12 mouse cellular contexts compared by ENCODE assay signal in genomic region chr2:8628485-8629208, GRCm38 (mm10).
DNase-seq lines count a peak whose midpoint lies in the region; ATAC-seq lines count a peak whose summit lies in the region.
"Had no signal": no experiment of that assay in that cellular context is flagged by ENCODE, and none has a peak within 500 bp of the region (broad histone marks: within the 10 kb centered on the region; RNA-seq: fewer than 3 reads in every experiment).

No protein-coding gene starts in this region.

- H3K36me3 ChIP-seq in heart, embryonic 12.5 days: no peaks in the 10 kb centered on the region
- no peaks in the 10 kb centered on the region for H3K36me3 ChIP-seq in liver, embryonic 11.5 days (ENCODE audit: control insufficient read depth, insufficient read depth, low read length)
- H3K36me3 ChIP-seq in forebrain, embryonic 12.5 days (replicated peaks): no peaks in the 10 kb centered on the region
- H3K36me3 ChIP-seq in hindbrain, embryonic 11.5 days (ENCODE audit: control insufficient read depth, insufficient read depth, low read length): no peaks in the 10 kb centered on the region

- DNase-seq in heart, postnatal 14 days: no peak
- DNase-seq in 416B (ENCODE audit: low read depth) (peak; percentile 25), R1 (ENCODE audit: low read depth, low spot score) (peak; percentile 26)
- DNase-seq in liver, embryonic 11.5 days (ENCODE audit: low spot score): no peak
- no peak for DNase-seq in kidney, adult 9 months
- no peak for DNase-seq in hindbrain, embryonic 11.5 days (ENCODE audit: low spot score)
- DNase-seq: adrenal gland, adult 2 months; kidney, adult 8-10 months; lung, postnatal 4 days had no signal

- no peak overlapping the region for H3K9ac ChIP-seq in heart, embryonic 12.5 days
- no peak overlapping the region for H3K9ac ChIP-seq in liver, embryonic 11.5 days (ENCODE audit: low read depth, low read length)
- no peak overlapping the region for H3K9ac ChIP-seq in forebrain, embryonic 12.5 days
- H3K9ac ChIP-seq in hindbrain, embryonic 11.5 days (ENCODE audit: low read depth, low read length): no peak overlapping the region
- H3K9ac ChIP-seq: forebrain, embryonic 13.5 days had no signal

- ATAC-seq in heart, embryonic 12.5 days (ENCODE audit: insufficient number of reproducible peaks, low FRiP score): peak; percentile 80
- ATAC-seq in liver, embryonic 11.5 days (replicated peaks; ENCODE audit: low FRiP score): peak; percentile 65
- no peak for ATAC-seq in forebrain, embryonic 12.5 days (ENCODE audit: low FRiP score)
- ATAC-seq in hindbrain, embryonic 11.5 days (ENCODE audit: low FRiP score): no peak
- ATAC-seq: forebrain, embryonic 13.5 days had no signal

- H3K9me3 ChIP-seq in heart, embryonic 12.5 days (replicated peaks): no peaks in the 10 kb centered on the region
- no peaks in the 10 kb centered on the region for H3K9me3 ChIP-seq in liver, embryonic 11.5 days (ENCODE audit: control insufficient read depth, low read length)
- H3K9me3 ChIP-seq in forebrain, embryonic 12.5 days: no peaks in the 10 kb centered on the region
- H3K9me3 ChIP-seq in hindbrain, embryonic 11.5 days (ENCODE audit: control insufficient read depth, low read length): no peaks in the 10 kb centered on the region
- H3K9me3 ChIP-seq: forebrain, embryonic 13.5 days had no signal

- intact Hi-C loops in heart, postnatal 14 days (cut with DNase I): no loop called here

- no peaks in the 10 kb centered on the region for H3K27me3 ChIP-seq in heart, embryonic 12.5 days (replicated peaks)
- no peaks in the 10 kb centered on the region for H3K27me3 ChIP-seq in liver, embryonic 11.5 days (replicated peaks; ENCODE audit: control insufficient read depth, insufficient read depth, low read length)
- no peaks in the 10 kb centered on the region for H3K27me3 ChIP-seq in forebrain, embryonic 12.5 days
- H3K27me3 ChIP-seq in hindbrain, embryonic 11.5 days (ENCODE audit: control insufficient read depth, insufficient read depth, low read length): no peaks in the 10 kb centered on the region
- H3K27me3 ChIP-seq: forebrain, embryonic 13.5 days had no signal

- H3K4me3 ChIP-seq in heart, embryonic 12.5 days: no peak overlapping the region
- no peak overlapping the region for H3K4me3 ChIP-seq in liver, embryonic 11.5 days (ENCODE audit: low read depth, low read length)
- no peak overlapping the region for H3K4me3 ChIP-seq in forebrain, embryonic 12.5 days (replicated peaks)
- H3K4me3 ChIP-seq in hindbrain, embryonic 11.5 days (ENCODE audit: low read depth, low read length): no peak overlapping the region
- H3K4me3 ChIP-seq: forebrain, embryonic 13.5 days had no signal

- H3K27ac ChIP-seq in heart, embryonic 12.5 days (ENCODE audit: poor library complexity, severe bottlenecking): no peak overlapping the region
- no peak overlapping the region for H3K27ac ChIP-seq in liver, embryonic 11.5 days (ENCODE audit: low read depth, low read length)
- H3K27ac ChIP-seq in forebrain, embryonic 12.5 days: no peak overlapping the region
- no peak overlapping the region for H3K27ac ChIP-seq in hindbrain, embryonic 11.5 days (ENCODE audit: low read depth, low read length)
- H3K27ac ChIP-seq: forebrain, embryonic 13.5 days had no signal

- no peak overlapping the region for H3K4me2 ChIP-seq in heart, embryonic 12.5 days
- no peak overlapping the region for H3K4me2 ChIP-seq in liver, embryonic 11.5 days
- no peak overlapping the region for H3K4me2 ChIP-seq in forebrain, embryonic 12.5 days
- no peak overlapping the region for H3K4me2 ChIP-seq in hindbrain, embryonic 11.5 days (replicated peaks; ENCODE audit: low read depth, low read length)
- H3K4me2 ChIP-seq: forebrain, embryonic 13.5 days had no signal

- 91% methylated on average over 2 of the region's 2 CpGs for WGBS in heart, embryonic 12.5 days
- WGBS in liver, embryonic 11.5 days: 88% methylated on average over 2 of the region's 2 CpGs
- 98% methylated on average over 2 of the region's 2 CpGs for WGBS in forebrain, embryonic 12.5 days
- 88% methylated on average over 2 of the region's 2 CpGs for WGBS in hindbrain, embryonic 11.5 days

- H3K4me1 ChIP-seq in heart, embryonic 12.5 days (replicated peaks): no peaks in the 10 kb centered on the region
- no peaks in the 10 kb centered on the region for H3K4me1 ChIP-seq in liver, embryonic 11.5 days (replicated peaks; ENCODE audit: control insufficient read depth, insufficient read depth, low read length)
- no peaks in the 10 kb centered on the region for H3K4me1 ChIP-seq in forebrain, embryonic 12.5 days
- H3K4me1 ChIP-seq in hindbrain, embryonic 11.5 days (replicated peaks; ENCODE audit: control insufficient read depth, insufficient read depth, low read length): no peaks in the 10 kb centered on the region
- H3K4me1 ChIP-seq: forebrain, embryonic 13.5 days had no signal

Comparison
In these comparisons a context has a peak if more than half of its experiments do, and no peak if none do; other contexts are left out.
1. ATAC-seq: peak in heart, embryonic 12.5 days (single experiment) and liver, embryonic 11.5 days (single experiment); none in forebrain, embryonic 12.5 days (single experiment) and hindbrain, embryonic 11.5 days (single experiment).
2. DNase-seq: peak in 416B (single experiment) and R1 (single experiment); none in heart, postnatal 14 days (0 of 2), liver, embryonic 11.5 days (single experiment), kidney, adult 9 months (single experiment) and hindbrain, embryonic 11.5 days (single experiment).